Mouse (Mus musculus) intestine, embryonic 14.5 days (tissue): ENCODE data around the gene Pofut2. TPM values are rescaled to one million over a fixed set of nuclear protein-coding genes. Genes with fewer than 3 reads are reported as not detected.

Experiments
- ATAC-seq: fragments of 200-750 bp; cut with Nextera tagmentation; replicated peaks from 2 replicates; pipeline ENCODE4 v1.8.0; 2017; ENCODE audit warnings: low read depth, moderate number of reproducible peaks, moderate TSS enrichment, moderate library complexity; ENCODE audit not compliant: low FRiP score, low TSS enrichment
- DNase-seq: peaks from one replicate; pipeline ENCODE4 v3.0.0-alpha.2; 2018; ENCODE audit warnings: low spot score
- H3K27ac ChIP-seq: fragments of 300-500 bp; sonication (generic); 2 replicates; pipeline ENCODE4 v1.5.1; 2014; ENCODE audit warnings: low read depth, mild to moderate bottlenecking, control low read depth
- H3K27me3 ChIP-seq: fragments of 300-500 bp; sonication (generic); replicated peaks from 2 replicates; pipeline ENCODE4 v1.6.1; 2014; ENCODE audit warnings: low read length, control low read depth; ENCODE audit not compliant: control insufficient read depth, insufficient read depth
- H3K36me3 ChIP-seq: fragments of 300-500 bp; sonication (generic); 2 replicates; pipeline ENCODE4 v1.6.1; 2014; ENCODE audit warnings: low read length, control low read depth; ENCODE audit not compliant: control insufficient read depth, insufficient read depth
- H3K4me1 ChIP-seq: fragments of 300-500 bp; sonication (generic); replicated peaks from 2 replicates; pipeline ENCODE4 v1.6.1; 2014; ENCODE audit warnings: low read length, control low read depth, mixed read lengths; ENCODE audit not compliant: control insufficient read depth, insufficient read depth
- H3K4me2 ChIP-seq: fragments of 300-500 bp; sonication (generic); 2 replicates; pipeline ENCODE4 v1.6.1; 2014; ENCODE audit warnings: low read length
- H3K4me3 ChIP-seq: fragments of 300-500 bp; sonication (generic); 2 replicates; pipeline ENCODE4 v1.5.1; 2014; ENCODE audit warnings: low read depth, low read length, control low read depth, mixed read lengths
- H3K9ac ChIP-seq: fragments of 300-500 bp; sonication (generic); 2 replicates; pipeline ENCODE4 v1.6.1; 2014; ENCODE audit warnings: mild to moderate bottlenecking, low read length
- H3K9me3 ChIP-seq: fragments of 300-500 bp; sonication (generic); 2 replicates; pipeline ENCODE4 v1.6.1; 2016; ENCODE audit warnings: low read length, control low read depth; ENCODE audit not compliant: control insufficient read depth
- WGBS: fragments of 180-500 bp; shearing (Covaris S2); extraction: QIAGEN DNeasy Blood & Tissue Kit; methylation state at CpG from one replicate; pipeline ENCODE4 v1.1.7; 2014; 5-methylcytosine and 5-hydroxymethylcytosine counted together
- polyA plus RNA-seq: library from polyadenylated mRNA; unstranded; fragments of >200 nt; fragmentation: Nextera tagmentation; extraction: Ambion mirVana; gene quantifications from 2 replicates; pipeline ENCODE4 v1.2.1, GENCODE M21; 2014

The Pofut2 gene
- polyA plus RNA-seq, 1 experiment from 2014 or later, result 108 TPM

- no peaks in the 10 kb centered on the region for H3K36me3 ChIP-seq
- 90% methylated on average over 8 of the region's 8 CpGs for WGBS
Measured at GRCm38 (mm10) chr10:77289559-77289958, 30.5 kb downstream of the Pofut2 start.

GRCm38 (mm10) chr10:77290624-77291366 lies 31.8 kb downstream of the Pofut2 start:
- Histone ChIP-seq H3K27ac (no peak overlapping the region), H3K9me3 (no peaks in the 10 kb centered on the region), H3K4me3 (no peak overlapping the region), H3K9ac (no peak overlapping the region), H3K4me1 (no peaks in the 10 kb centered on the region), H3K36me3 (no peaks in the 10 kb centered on the region), H3K4me2 (no peak overlapping the region), H3K27me3 (no peaks in the 10 kb centered on the region)
- WGBS, result 77% methylated on average over 17 of the region's 17 CpGs
- DNase-seq, result no peak
- no peak for ATAC-seq

More at GRCm38 (mm10) chr10:77289559-77289958, 30.5 kb downstream of the Pofut2 start:
- no peak overlapping the region for H3K27ac ChIP-seq
- H3K4me2 ChIP-seq, result no peak overlapping the region
- H3K27me3 ChIP-seq, result no peaks in the 10 kb centered on the region
- H3K4me1 ChIP-seq, result 0 out of 2 replicates have a peak, but pooled peaks cover under 1% of the 10 kb centered on the region
- no peaks in the 10 kb centered on the region for H3K9me3 ChIP-seq
- DNase-seq (no peak), ATAC-seq (no peak)
- H3K9ac ChIP-seq, result no peak overlapping the region
- no peak overlapping the region for H3K4me3 ChIP-seq

- no peaks in the 10 kb centered on the region for H3K27me3 ChIP-seq
- no peak overlapping the region for H3K4me2 ChIP-seq
- H3K4me1 ChIP-seq, result no peaks in the 10 kb centered on the region
- H3K36me3 ChIP-seq, result no peaks in the 10 kb centered on the region
- H3K9me3 ChIP-seq, result no peaks in the 10 kb centered on the region
- H3K27ac ChIP-seq, result no peak overlapping the region
- no peak overlapping the region for H3K9ac ChIP-seq
- no peak for ATAC-seq
- H3K4me3 ChIP-seq, result no peak overlapping the region
- no peak for DNase-seq
- 93% methylated on average over 12 of the region's 12 CpGs for WGBS
Measured at GRCm38 (mm10) chr10:77294691-77295090, 35.7 kb downstream of the Pofut2 start.

GRCm38 (mm10) chr10:77298621-77299020 lies 39.6 kb downstream of the Pofut2 start:
- Histone ChIP-seq H3K36me3 (no peaks in the 10 kb centered on the region), H3K4me2 (no peak overlapping the region), H3K4me3 (no peak overlapping the region), H3K4me1 (no peaks in the 10 kb centered on the region), H3K9me3 (no peaks in the 10 kb centered on the region), H3K27me3 (no peaks in the 10 kb centered on the region), H3K9ac (no peak overlapping the region), H3K27ac (no peak overlapping the region)
- DNase-seq (no peak), ATAC-seq (no peak)
- 83% methylated on average over 8 of the region's 8 CpGs for WGBS

DNA sequence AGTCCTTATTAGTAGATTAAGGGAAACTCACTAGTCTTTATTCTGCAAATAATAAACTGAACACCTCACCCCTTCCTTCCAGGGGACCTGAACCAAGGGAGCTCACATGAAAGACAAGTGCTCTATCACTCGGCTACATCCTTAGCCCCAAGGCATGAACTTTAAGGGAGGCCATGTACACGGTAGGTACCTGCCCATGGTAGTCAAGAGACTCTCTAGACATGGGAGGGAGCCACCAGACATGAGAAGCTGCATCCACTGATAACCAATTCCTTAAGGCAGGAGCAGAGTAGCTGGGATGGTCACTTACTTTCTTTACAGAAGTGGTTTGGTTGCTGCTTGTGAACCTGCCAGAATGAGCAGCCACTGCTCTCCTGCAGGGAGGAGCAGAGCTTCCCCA lies 40.2 kb downstream of the Pofut2 start:
- no peak for ATAC-seq
- H3K4me3 ChIP-seq, result no peak overlapping the region
- H3K4me2 ChIP-seq, result no peak overlapping the region
- no peak overlapping the region for H3K27ac ChIP-seq
- H3K9me3 ChIP-seq, result no peaks in the 10 kb centered on the region
- no peak for DNase-seq
- H3K9ac ChIP-seq, result no peak overlapping the region
- WGBS, result 91% methylated on average over 2 of the region's 2 CpGs
- no peaks in the 10 kb centered on the region for H3K36me3 ChIP-seq
- no peaks in the 10 kb centered on the region for H3K27me3 ChIP-seq
- H3K4me1 ChIP-seq, result no peaks in the 10 kb centered on the region

- H3K4me2 ChIP-seq, result no peak overlapping the region
- H3K27me3 ChIP-seq, result no peaks in the 10 kb centered on the region
- 87% methylated on average over 8 of the region's 8 CpGs for WGBS
- no peaks in the 10 kb centered on the region for H3K9me3 ChIP-seq
- ATAC-seq (no peak), DNase-seq (no peak)
- no peak overlapping the region for H3K27ac ChIP-seq
- H3K9ac ChIP-seq, result no peak overlapping the region
- no peak overlapping the region for H3K4me3 ChIP-seq
- H3K36me3 ChIP-seq, result no peaks in the 10 kb centered on the region
- no peaks in the 10 kb centered on the region for H3K4me1 ChIP-seq
Measured at GRCm38 (mm10) chr10:77300237-77300933, 41.4 kb downstream of the Pofut2 start.

DNA sequence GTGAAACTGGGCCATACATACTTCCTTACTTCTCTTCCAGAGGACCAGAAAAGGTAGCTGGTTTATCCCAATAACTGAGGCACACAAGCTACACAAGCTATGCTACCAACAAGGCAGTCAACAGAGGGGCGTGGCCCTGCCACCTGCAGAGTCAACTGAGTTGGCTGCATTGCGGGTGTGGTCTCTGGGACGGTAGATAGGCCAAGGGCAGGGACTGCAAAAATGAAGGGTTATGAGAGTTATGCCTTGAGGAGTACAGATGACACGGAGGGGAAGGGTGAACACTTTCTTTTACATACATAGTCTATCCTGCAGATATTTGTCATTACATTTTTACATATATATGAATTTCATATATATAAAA lies 41.9 kb downstream of the Pofut2 start:
- 80% methylated on average over 4 of the region's 4 CpGs for WGBS
- DNase-seq, result no peak

GRCm38 (mm10) chr10:77304362-77304761 lies 45.3 kb downstream of the Pofut2 start:
- Histone ChIP-seq H3K27ac (no peak overlapping the region), H3K9me3 (no peaks in the 10 kb centered on the region), H3K36me3 (no peaks in the 10 kb centered on the region), H3K27me3 (no peaks in the 10 kb centered on the region), H3K9ac (no peak overlapping the region), H3K4me1 (no peaks in the 10 kb centered on the region), H3K4me2 (no peak overlapping the region), H3K4me3 (no peak overlapping the region)
- DNase-seq (no peak), ATAC-seq (no peak)
- 87% methylated on average over 3 of the region's 3 CpGs for WGBS

More for the DNA sequence above, 41.9 kb downstream of the Pofut2 start:
- no peak overlapping the region for H3K27ac ChIP-seq
- no peaks in the 10 kb centered on the region for H3K36me3 ChIP-seq
- ATAC-seq, result no peak
- H3K9ac ChIP-seq, result no peak overlapping the region
- no peak overlapping the region for H3K4me2 ChIP-seq
- H3K27me3 ChIP-seq, result no peaks in the 10 kb centered on the region
- no peaks in the 10 kb centered on the region for H3K4me1 ChIP-seq
- H3K4me3 ChIP-seq, result no peak overlapping the region
- H3K9me3 ChIP-seq, result no peaks in the 10 kb centered on the region
